In genomic region chr9:121361010-121361409, GRCm38 (mm10) we compare ENCODE assay signal across 8 mouse cellular contexts.
DNase-seq lines count a peak whose midpoint lies in the region; ATAC-seq and TF ChIP-seq lines count a peak whose summit lies in the region.

No protein-coding gene starts in this region.

- ATAC-seq in hematopoietic stem cell, adult 5-6 weeks (replicated peaks in 1 of 2; ENCODE audit: insufficient read depth in 1 of 2, low FRiP score in 2 of 2, low TSS enrichment in 1 of 2, low read depth in 1 of 2, poor library complexity in 2 of 2, severe bottlenecking in 2 of 2) = peak; percentile 73 to 81
- peak; percentile 73 for ATAC-seq in megakaryocyte, adult 5-6 weeks (ENCODE audit: poor library complexity, severe bottlenecking)

- DNase-seq in left cerebral cortex, adult 2 months (ENCODE audit: extremely low spot score in 1 of 2, low spot score in 2 of 2) = no peak
- DNase-seq in left cerebral cortex, adult 11 months (ENCODE audit: low spot score) = no peak
- DNase-seq in c-Kit-positive CD71-positive TER-119-positive erythroid progenitor cells, embryonic 14.5 days (ENCODE audit: low spot score) = peak; percentile 49
- peak; percentile 88 for DNase-seq in thymus, postnatal 14 days
- no peak for DNase-seq in left cerebral cortex, adult 9 months (ENCODE audit: low spot score in 2 of 2)
- DNase-seq in urinary bladder, adult 18-20 months (ENCODE audit: low spot score in 2 of 2) = no peak

- intact Hi-C loops in left cerebral cortex, adult 2 months (cut with DNase I) = no loop called here

- no peak overlapping the region; the same call in 1 of the 2 replicates for H3K4me3 ChIP-seq in left cerebral cortex, adult 2 months

- peak overlapping the region; percentile 85 for H3K27ac ChIP-seq in left cerebral cortex, adult 2 months

- no peak for TF ChIP-seq CTCF in left cerebral cortex, adult 2 months (IDR thresholded peaks at IDR 0.05)

Comparison
In these comparisons a context has a peak if more than half of its experiments do, and no peak if none do; other contexts are left out.
1. DNase-seq: peak in c-Kit-positive CD71-positive TER-119-positive erythroid progenitor cells, embryonic 14.5 days (single experiment) and thymus, postnatal 14 days (single experiment); none in left cerebral cortex, adult 2 months (0 of 2), left cerebral cortex, adult 11 months (single experiment), left cerebral cortex, adult 9 months (0 of 2) and urinary bladder, adult 18-20 months (0 of 2).